In the genomic region with DNA sequence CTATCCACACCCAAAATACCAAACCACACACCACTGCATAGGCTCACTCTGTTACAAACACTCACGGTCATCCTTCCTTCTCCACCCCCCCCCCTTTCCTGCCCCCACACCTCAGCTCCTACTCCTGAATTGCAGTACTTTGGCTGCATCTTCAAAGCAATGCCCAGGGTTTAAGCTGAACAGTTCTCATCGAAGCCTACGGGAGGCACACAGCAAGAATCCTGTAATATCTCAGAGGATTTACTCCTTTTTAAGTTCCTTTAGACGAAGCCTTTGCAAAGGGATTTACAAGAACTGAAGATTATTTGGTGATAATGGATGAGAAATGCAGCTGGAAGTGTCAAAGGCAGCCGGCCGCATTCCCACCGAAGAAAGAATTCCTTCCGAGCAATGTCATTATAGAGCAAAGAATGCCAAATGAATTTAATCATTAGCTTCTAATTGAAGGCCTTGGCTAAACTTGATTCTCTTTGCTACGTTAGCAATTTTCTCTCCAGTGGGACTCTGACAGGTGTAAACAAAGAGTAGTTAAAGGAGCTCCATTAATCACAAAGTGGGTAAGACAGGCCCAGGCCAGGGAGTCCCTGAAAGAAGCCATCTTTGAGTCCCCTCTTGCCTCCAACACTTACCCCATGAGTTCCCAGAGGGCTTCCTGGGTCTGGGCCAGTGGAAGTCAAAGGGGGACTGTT, we compare ENCODE assay signal across 16 mouse cellular contexts.
DNase-seq lines count a peak whose midpoint lies in the region; ATAC-seq and TF ChIP-seq lines count a peak whose summit lies in the region.
"Had no signal": no experiment of that assay in that cellular context is flagged by ENCODE, and none has a peak within 500 bp of the region (broad histone marks: within the 10 kb centered on the region; RNA-seq: fewer than 3 reads in every experiment).

No protein-coding gene starts in this region.

- ATAC-seq in liver, embryonic 12.5 days, result no peak
- peak; percentile 77; the same call in 1 of the 2 replicates for ATAC-seq in forebrain, embryonic 12.5 days (ENCODE audit: low FRiP score)
- no peak for ATAC-seq in midbrain, embryonic 14.5 days (ENCODE audit: low FRiP score, low TSS enrichment)
- ATAC-seq in megakaryocyte-erythroid progenitor cell, adult 5-6 weeks (replicated peaks; ENCODE audit: low FRiP score, low TSS enrichment, poor library complexity, severe bottlenecking), result no peak

- peak; percentile 61 for DNase-seq in liver, adult 2 months (ENCODE audit: extremely low read depth, low read depth, low spot score)
- peak; percentile 43 to 73 for DNase-seq in kidney, adult 8-10 months
- peak; percentile 58 for DNase-seq in midbrain, embryonic 14.5 days
- DNase-seq in adrenal gland, postnatal 10 days, result no peak
- no peak for DNase-seq in T-cell, adult 2 months (ENCODE audit: low spot score)
- DNase-seq: adrenal gland, postnatal 25 days; cerebellum, adult 8-10 months; gastrocnemius, adult 2 months; thymus, postnatal 4 days had no signal

- no peak overlapping the region for H3K4me2 ChIP-seq in liver, embryonic 12.5 days
- peak overlapping the region; percentile 15; the same call in 1 of the 2 replicates for H3K4me2 ChIP-seq in forebrain, embryonic 12.5 days
- no peak overlapping the region for H3K4me2 ChIP-seq in midbrain, embryonic 14.5 days (ENCODE audit: low read length)
- H3K4me2 ChIP-seq: embryonic facial prominence, embryonic 15.5 days; heart, embryonic 15.5 days; liver, embryonic 15.5 days; midbrain, embryonic 12.5 days had no signal

- TF ChIP-seq POLR2A in liver, adult 2 months (IDR thresholded peaks at IDR 0.05; ENCODE audit: extremely low read depth, insufficient read depth, low read length), result no peak

- H3K9me3 ChIP-seq in liver, embryonic 12.5 days (replicated peaks), result no peaks in the 10 kb centered on the region
- no peaks in the 10 kb centered on the region; the same call in 1 of the 2 replicates for H3K9me3 ChIP-seq in forebrain, embryonic 12.5 days
- no peaks in the 10 kb centered on the region for H3K9me3 ChIP-seq in midbrain, embryonic 14.5 days (ENCODE audit: control insufficient read depth, low read length)
- H3K9me3 ChIP-seq: embryonic facial prominence, embryonic 15.5 days; heart, embryonic 15.5 days; liver, embryonic 15.5 days had no signal

- WGBS in liver, adult 2 months, result 61% methylated on average over 9 of the region's 9 CpGs
- 37% methylated on average over 9 of the region's 9 CpGs for WGBS in liver, embryonic 12.5 days (ENCODE audit: insufficient replicate concordance)
- 9% methylated on average over 9 of the region's 9 CpGs for WGBS in forebrain, embryonic 12.5 days
- 13% methylated on average over 9 of the region's 9 CpGs for WGBS in midbrain, embryonic 14.5 days

- H3K79me2 ChIP-seq in liver, adult 2 months (ENCODE audit: control insufficient read depth, insufficient read depth, low read length), result no peaks in the 10 kb centered on the region

- H3K27me3 ChIP-seq in liver, adult 2 months (ENCODE audit: control insufficient read depth, insufficient read depth, low read length), result no peaks in the 10 kb centered on the region
- H3K27me3 ChIP-seq in liver, embryonic 12.5 days (replicated peaks), result no peaks in the 10 kb centered on the region
- no peaks in the 10 kb centered on the region for H3K27me3 ChIP-seq in forebrain, embryonic 12.5 days
- H3K27me3 ChIP-seq in midbrain, embryonic 14.5 days (ENCODE audit: control insufficient read depth, insufficient read depth, low read length), result no peaks in the 10 kb centered on the region
- H3K27me3 ChIP-seq: embryonic facial prominence, embryonic 15.5 days; heart, embryonic 15.5 days; liver, embryonic 15.5 days had no signal

- H3K36me3 ChIP-seq in liver, adult 2 months (ENCODE audit: control insufficient read depth, insufficient read depth, low read length), result no peaks in the 10 kb centered on the region
- no peaks in the 10 kb centered on the region for H3K36me3 ChIP-seq in liver, embryonic 12.5 days
- H3K36me3 ChIP-seq in forebrain, embryonic 12.5 days (replicated peaks), result no peaks in the 10 kb centered on the region
- H3K36me3 ChIP-seq in midbrain, embryonic 14.5 days (ENCODE audit: control insufficient read depth, insufficient read depth, low read length), result no peaks in the 10 kb centered on the region
- H3K36me3 ChIP-seq: embryonic facial prominence, embryonic 15.5 days; heart, embryonic 15.5 days; liver, embryonic 15.5 days; midbrain, embryonic 12.5 days had no signal

- H3K4me3 ChIP-seq in liver, adult 2 months (ENCODE audit: insufficient read depth, low read depth, low read length), result no peak overlapping the region
- no peak overlapping the region for H3K4me3 ChIP-seq in liver, embryonic 12.5 days
- no peak overlapping the region for H3K4me3 ChIP-seq in forebrain, embryonic 12.5 days (replicated peaks)
- H3K4me3 ChIP-seq in midbrain, embryonic 14.5 days (replicated peaks; ENCODE audit: low read depth, low read length), result no peak overlapping the region
- H3K4me3 ChIP-seq: embryonic facial prominence, embryonic 15.5 days; gastrocnemius, adult 2 months; heart, embryonic 15.5 days; liver, embryonic 15.5 days; midbrain, embryonic 12.5 days had no signal

- H3K4me1 ChIP-seq in liver, adult 2 months (ENCODE audit: control insufficient read depth, insufficient read depth, low read length), result no peaks in the 10 kb centered on the region; the same call in 1 of the 2 replicates
- no peaks in the 10 kb centered on the region for H3K4me1 ChIP-seq in liver, embryonic 12.5 days
- peaks cover 8% of the 10 kb centered on the region for H3K4me1 ChIP-seq in forebrain, embryonic 12.5 days
- peaks cover 4% of the 10 kb centered on the region; the same call in 1 of the 2 replicates for H3K4me1 ChIP-seq in midbrain, embryonic 14.5 days (ENCODE audit: control insufficient read depth, insufficient read depth, low read length)
- H3K4me1 ChIP-seq: heart, embryonic 15.5 days; liver, embryonic 15.5 days had no signal

- H3K9ac ChIP-seq in liver, adult 2 months (ENCODE audit: low read depth, low read length), result no peak overlapping the region
- no peak overlapping the region for H3K9ac ChIP-seq in liver, embryonic 12.5 days
- no peak overlapping the region for H3K9ac ChIP-seq in forebrain, embryonic 12.5 days
- H3K9ac ChIP-seq in midbrain, embryonic 14.5 days (replicated peaks; ENCODE audit: low read length), result no peak overlapping the region
- H3K9ac ChIP-seq: embryonic facial prominence, embryonic 15.5 days; heart, embryonic 15.5 days; liver, embryonic 15.5 days; midbrain, embryonic 12.5 days had no signal

- H3K27ac ChIP-seq in liver, adult 2 months (replicated peaks; ENCODE audit: insufficient read depth, low read depth, low read length), result no peak overlapping the region
- no peak overlapping the region for H3K27ac ChIP-seq in liver, embryonic 12.5 days
- H3K27ac ChIP-seq in forebrain, embryonic 12.5 days, result no peak overlapping the region
- H3K27ac ChIP-seq in midbrain, embryonic 14.5 days (replicated peaks; ENCODE audit: low read depth, low read length), result 0 out of 2 replicates have a peak overlapping the region, but pooled peaks have one; percentile 14
- H3K27ac ChIP-seq: embryonic facial prominence, embryonic 15.5 days; gastrocnemius, adult 2 months; heart, embryonic 15.5 days; liver, embryonic 15.5 days had no signal

- no peak for TF ChIP-seq CTCF in liver, adult 2 months (IDR thresholded peaks at IDR 0.05; ENCODE audit: low read depth, low read length)

Comparison
In these comparisons a context has a peak if more than half of its experiments do, and no peak if none do; other contexts are left out.
1. DNase-seq: peak in liver, adult 2 months (single experiment), kidney, adult 8-10 months (2 of 2) and midbrain, embryonic 14.5 days (single experiment); none in adrenal gland, postnatal 10 days (single experiment) and T-cell, adult 2 months (single experiment).